Mouse (Mus musculus): Measurements from ENCODE around the gene Ncbp1. TPM values are rescaled to one million over a fixed set of nuclear protein-coding genes. Genes with fewer than 3 reads are reported as not detected.

Gene Ncbp1
- total and polyA plus RNA-seq, 2 experiments from 2014 or later: 18.2 to 25.7 TPM

- TF ChIP-seq EP300 (IDR thresholded peaks at IDR 0.05; ENCODE audit: low read depth) (no peak), CTCF (IDR thresholded peaks at IDR 0.05; ENCODE audit: low read depth) (no peak)
- 75% methylated on average over 10 of the region's 10 CpGs for WGBS
- peak; percentile 27 for DNase-seq (ENCODE audit: low spot score)
- no peaks in the 10 kb centered on the region for H3K9me3 ChIP-seq (replicated peaks; ENCODE audit: control insufficient read depth, low read length)
- H3K36me3 ChIP-seq (replicated peaks; ENCODE audit: control insufficient read depth, insufficient read depth, low read length): peaks cover 59% of the 10 kb centered on the region
- H3K27ac ChIP-seq (ENCODE audit: low read depth): no peak overlapping the region
- H3K27me3 ChIP-seq (ENCODE audit: control insufficient read depth, insufficient read depth, low read length): no peaks in the 10 kb centered on the region
- no peak overlapping the region for H3K9ac ChIP-seq (replicated peaks; ENCODE audit: low read depth, low read length)
- 0 out of 2 replicates have a peak, but pooled peaks cover 3% of the 10 kb centered on the region for H3K4me1 ChIP-seq (ENCODE audit: control insufficient read depth, insufficient read depth)
- no peak overlapping the region for H3K4me2 ChIP-seq (ENCODE audit: low read depth, low read length)
- peak; percentile 59 for ATAC-seq (ENCODE audit: insufficient read depth, low read depth)
- H3K4me3 ChIP-seq (ENCODE audit: low read depth, low read length): no peak overlapping the region
Measured at GRCm38 (mm10) chr4:46102078-46102769, 36.2 kb upstream of the Ncbp1 start.

DNA sequence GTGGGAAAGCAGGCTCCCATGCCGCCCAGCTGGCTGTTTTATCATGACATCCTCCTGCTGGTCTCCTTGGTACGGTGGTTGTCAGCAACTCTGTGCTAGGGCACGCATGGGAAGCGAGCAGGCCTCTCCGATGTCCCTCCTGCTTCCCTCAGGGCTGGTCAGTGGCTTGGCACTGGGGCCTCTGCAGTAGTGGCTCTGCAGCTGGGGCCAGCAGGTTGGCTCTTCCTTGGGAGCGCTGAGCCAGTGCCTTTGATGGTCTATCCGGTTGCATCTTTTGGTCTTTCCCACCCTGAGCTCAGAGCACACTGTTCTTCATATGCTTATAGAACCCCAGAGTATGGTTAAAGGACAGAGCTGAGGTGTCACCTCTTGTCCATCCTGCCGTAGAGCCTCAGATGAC is 28.3 kb upstream of the Ncbp1 start:
- ATAC-seq (ENCODE audit: insufficient read depth, low read depth) (no peak), DNase-seq (ENCODE audit: low spot score) (no peak)
- H3K4me3 ChIP-seq (ENCODE audit: low read depth, low read length): no peak overlapping the region
- H3K9ac ChIP-seq (replicated peaks; ENCODE audit: low read depth, low read length): no peak overlapping the region; the same call in 1 of the 2 replicates
- 68% methylated on average over 8 of the region's 8 CpGs for WGBS
- H3K4me1 ChIP-seq (ENCODE audit: control insufficient read depth, insufficient read depth): no peaks in the 10 kb centered on the region
- H3K27me3 ChIP-seq (ENCODE audit: control insufficient read depth, insufficient read depth, low read length): no peaks in the 10 kb centered on the region
- peaks cover 78% of the 10 kb centered on the region for H3K36me3 ChIP-seq (replicated peaks; ENCODE audit: control insufficient read depth, insufficient read depth, low read length)
- no peaks in the 10 kb centered on the region for H3K9me3 ChIP-seq (replicated peaks; ENCODE audit: control insufficient read depth, low read length)
- no peak for TF ChIP-seq CTCF (IDR thresholded peaks at IDR 0.05; ENCODE audit: low read depth)
- TF ChIP-seq EP300 (IDR thresholded peaks at IDR 0.05; ENCODE audit: low read depth): no peak
- no peak overlapping the region for H3K4me2 ChIP-seq (ENCODE audit: low read depth, low read length)
- no peak overlapping the region for H3K27ac ChIP-seq (ENCODE audit: low read depth)

DNA sequence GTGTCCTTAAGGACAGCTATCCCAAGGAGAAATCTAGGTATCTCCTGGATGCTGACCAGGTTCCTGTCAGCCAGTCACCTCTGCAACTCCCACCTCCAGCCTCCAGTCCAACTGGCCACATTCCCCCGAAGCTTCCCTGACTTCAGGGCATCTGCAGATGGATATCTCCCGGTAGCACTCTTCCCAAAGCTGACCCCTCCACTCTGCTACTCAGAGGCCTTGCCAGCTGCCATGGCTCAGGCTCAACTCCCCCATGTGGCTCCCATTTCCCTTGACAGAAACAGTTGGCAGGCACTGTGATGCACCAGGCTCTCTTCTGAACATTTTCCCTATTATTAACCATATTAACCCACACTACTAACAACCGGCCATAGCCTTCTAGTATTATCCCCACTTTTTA is 27.1 kb upstream of the Ncbp1 start:
- no peaks in the 10 kb centered on the region for H3K9me3 ChIP-seq (replicated peaks; ENCODE audit: control insufficient read depth, low read length)
- TF ChIP-seq EP300 (IDR thresholded peaks at IDR 0.05; ENCODE audit: low read depth) (no peak), CTCF (IDR thresholded peaks at IDR 0.05; ENCODE audit: low read depth) (no peak)
- ATAC-seq (ENCODE audit: insufficient read depth, low read depth): no peak
- no peak overlapping the region for H3K4me3 ChIP-seq (ENCODE audit: low read depth, low read length)
- H3K4me1 ChIP-seq (ENCODE audit: control insufficient read depth, insufficient read depth): no peaks in the 10 kb centered on the region
- 46% methylated on average over 3 of the region's 3 CpGs for WGBS
- no peak overlapping the region for H3K4me2 ChIP-seq (ENCODE audit: low read depth, low read length)
- no peaks in the 10 kb centered on the region for H3K27me3 ChIP-seq (ENCODE audit: control insufficient read depth, insufficient read depth, low read length)
- H3K9ac ChIP-seq (replicated peaks; ENCODE audit: low read depth, low read length): no peak overlapping the region
- peaks cover 89% of the 10 kb centered on the region for H3K36me3 ChIP-seq (replicated peaks; ENCODE audit: control insufficient read depth, insufficient read depth, low read length)
- H3K27ac ChIP-seq (ENCODE audit: low read depth): no peak overlapping the region
- no peak for DNase-seq (ENCODE audit: low spot score)

- H3K4me1 ChIP-seq (ENCODE audit: control insufficient read depth, insufficient read depth): no peaks in the 10 kb centered on the region
- no peak overlapping the region for H3K4me2 ChIP-seq (ENCODE audit: low read depth, low read length)
- no peak overlapping the region for H3K9ac ChIP-seq (replicated peaks; ENCODE audit: low read depth, low read length)
- no peak overlapping the region for H3K4me3 ChIP-seq (ENCODE audit: low read depth, low read length)
- ATAC-seq (ENCODE audit: insufficient read depth, low read depth) (no peak), DNase-seq (ENCODE audit: low spot score) (no peak)
- H3K27me3 ChIP-seq (ENCODE audit: control insufficient read depth, insufficient read depth, low read length): no peaks in the 10 kb centered on the region
- H3K27ac ChIP-seq (ENCODE audit: low read depth): no peak overlapping the region
- WGBS: 49% methylated on average over 1 of the region's 1 CpGs
- no peaks in the 10 kb centered on the region for H3K9me3 ChIP-seq (replicated peaks; ENCODE audit: control insufficient read depth, low read length)
- TF ChIP-seq EP300 (IDR thresholded peaks at IDR 0.05; ENCODE audit: low read depth) (no peak), CTCF (IDR thresholded peaks at IDR 0.05; ENCODE audit: low read depth) (no peak; the same call in 1 of the 2 replicates)
- H3K36me3 ChIP-seq (replicated peaks; ENCODE audit: control insufficient read depth, insufficient read depth, low read length): peaks cover 88% of the 10 kb centered on the region
Measured at GRCm38 (mm10) chr4:46115308-46115707, 23.1 kb upstream of the Ncbp1 start.

- Histone ChIP-seq H3K4me3 (ENCODE audit: low read depth, low read length) (no peak overlapping the region), H3K9ac (replicated peaks; ENCODE audit: low read depth, low read length) (no peak overlapping the region), H3K4me2 (ENCODE audit: low read depth, low read length) (no peak overlapping the region), H3K36me3 (replicated peaks; ENCODE audit: control insufficient read depth, insufficient read depth, low read length) (peaks cover 90% of the 10 kb centered on the region), H3K9me3 (replicated peaks; ENCODE audit: control insufficient read depth, low read length) (no peaks in the 10 kb centered on the region), H3K27me3 (ENCODE audit: control insufficient read depth, insufficient read depth, low read length) (no peaks in the 10 kb centered on the region), H3K4me1 (ENCODE audit: control insufficient read depth, insufficient read depth) (no peaks in the 10 kb centered on the region), H3K27ac (ENCODE audit: low read depth) (peak overlapping the region; percentile 69)
- DNase-seq (ENCODE audit: low spot score) (peak; percentile 36), ATAC-seq (ENCODE audit: insufficient read depth, low read depth) (peak; percentile 70)
- TF ChIP-seq EP300 (IDR thresholded peaks at IDR 0.05; ENCODE audit: low read depth) (no peak), CTCF (IDR thresholded peaks at IDR 0.05; ENCODE audit: low read depth) (no peak)
- WGBS: 54% methylated on average over 9 of the region's 10 CpGs
Measured at GRCm38 (mm10) chr4:46116544-46117175, 21.8 kb upstream of the Ncbp1 start.

Measured in heart, postnatal 0 days (tissue).